Mouse (Mus musculus) megakaryocyte progenitor cell, adult 5-6 weeks (primary cell): ENCODE data around the gene Gm5244. TPM values are rescaled to one million over a fixed set of nuclear protein-coding genes. Genes with fewer than 3 reads are reported as not detected.

Source experiments
- total RNA-seq, 2 experiments: library from RNA; stranded (forward) in 1 of 2; stranded (reverse) in 1 of 2; fragments of 157-497, 149-512 nt in 1 of 2; fragments of 200-1000 nt in 1 of 2; gene quantifications; 2 replicates each; pipeline versions ENCODE4 v1.2.3 to v1.2.4; 2015 to 2017

Gm5244 gene
- total RNA-seq, 2 experiments from 2014 or later = not detected

Other genes starting within 250 kb of the Gm5244 start
- gene Gm4952, start 246.7 kb upstream of the Gm5244 start, total RNA-seq (2015) = not detected in 2 replicates
- gene Gm4952, start 246.7 kb upstream of the Gm5244 start, total RNA-seq (2017) = not detected in 2 replicates
- not detected in 2 replicates for gene Glyat, start 213.4 kb upstream of the Gm5244 start, total RNA-seq (2015)
- not detected in 2 replicates for gene Glyat, start 213.4 kb upstream of the Gm5244 start, total RNA-seq (2017)
- not detected in 2 replicates for gene Olfr1442, start 176.2 kb upstream of the Gm5244 start, total RNA-seq (2015)
- not detected in 2 replicates for gene Olfr1442, start 176.2 kb upstream of the Gm5244 start, total RNA-seq (2017)
- gene Olfr1443, start 168.6 kb upstream of the Gm5244 start, total RNA-seq (2015) = not detected in 2 replicates
- gene Olfr1443, start 168.6 kb upstream of the Gm5244 start, total RNA-seq (2017) = not detected in 2 replicates
- not detected in 2 replicates for gene Keg1, start 150.9 kb upstream of the Gm5244 start, total RNA-seq (2015)
- gene Keg1, start 150.9 kb upstream of the Gm5244 start, total RNA-seq (2017) = not detected in 2 replicates
- 5.2 and 5.9 TPM in 2 replicates for gene Cntf, start 81.0 kb upstream of the Gm5244 start, total RNA-seq (2015)
- gene Cntf, start 81.0 kb upstream of the Gm5244 start, total RNA-seq (2017) = 1.1 and 3.0 TPM in 2 replicates
- 70.4 and 79.9 TPM in 2 replicates for gene Zfp91, start 50.6 kb upstream of the Gm5244 start, total RNA-seq (2015)
- 85.2 and 92.8 TPM in 2 replicates for gene Zfp91, start 50.6 kb upstream of the Gm5244 start, total RNA-seq (2017)
- 4.6 and 9.2 TPM in 2 replicates for gene Lpxn, start 50.5 kb upstream of the Gm5244 start, total RNA-seq (2015)
- 5.1 and 6.2 TPM in 2 replicates for gene Lpxn, start 50.5 kb upstream of the Gm5244 start, total RNA-seq (2017)
- not detected in 2 replicates for gene Olfr1444, start 10.6 kb downstream of the Gm5244 start, total RNA-seq (2015)
- not detected in 2 replicates for gene Olfr1444, start 10.6 kb downstream of the Gm5244 start, total RNA-seq (2017)
- not detected in 2 replicates for gene Olfr1445, start 37.2 kb downstream of the Gm5244 start, total RNA-seq (2015)
- gene Olfr1445, start 37.2 kb downstream of the Gm5244 start, total RNA-seq (2017) = not detected in 2 replicates
- not detected in 2 replicates for gene Olfr1446, start 46.8 kb downstream of the Gm5244 start, total RNA-seq (2015)
- gene Olfr1446, start 46.8 kb downstream of the Gm5244 start, total RNA-seq (2017) = not detected in 2 replicates
- gene Olfr1447, start 57.1 kb downstream of the Gm5244 start, total RNA-seq (2015) = not detected in 2 replicates
- not detected in 2 replicates for gene Olfr1447, start 57.1 kb downstream of the Gm5244 start, total RNA-seq (2017)
- not detected in 2 replicates for gene Olfr1448, start 77.7 kb downstream of the Gm5244 start, total RNA-seq (2015)
- gene Olfr1448, start 77.7 kb downstream of the Gm5244 start, total RNA-seq (2017) = not detected in 2 replicates
- gene Olfr1449, start 84.2 kb downstream of the Gm5244 start, total RNA-seq (2015) = not detected in 2 replicates
- gene Olfr1449, start 84.2 kb downstream of the Gm5244 start, total RNA-seq (2017) = not detected in 2 replicates
- gene Olfr1450, start 103.6 kb downstream of the Gm5244 start, total RNA-seq (2015) = not detected in 2 replicates
- not detected in 2 replicates for gene Olfr1450, start 103.6 kb downstream of the Gm5244 start, total RNA-seq (2017)
- not detected in 2 replicates for gene Olfr1451, start 148.3 kb downstream of the Gm5244 start, total RNA-seq (2015)
- gene Olfr1451, start 148.3 kb downstream of the Gm5244 start, total RNA-seq (2017) = not detected in 2 replicates
- not detected in 2 replicates for gene Olfr1453, start 181.6 kb downstream of the Gm5244 start, total RNA-seq (2015)
- gene Olfr1453, start 181.6 kb downstream of the Gm5244 start, total RNA-seq (2017) = not detected in 2 replicates
- gene Olfr1454, start 213.9 kb downstream of the Gm5244 start, total RNA-seq (2015) = not detected in 2 replicates
- gene Olfr1454, start 213.9 kb downstream of the Gm5244 start, total RNA-seq (2017) = not detected in 2 replicates